Mouse (Mus musculus) erythroblast, embryonic 14.5 days (primary cell): ENCODE measurements around the gene Acp6.

ENCODE experiments used
- GATA1 ChIP-seq: IDR thresholded peaks from 2 replicates; pipeline ENCODE4 v1.6.1; 2012; ENCODE audit warnings: low read length, inconsistent platforms, mixed read lengths
- TAL1 ChIP-seq: IDR thresholded peaks from 3 replicates; pipeline ENCODE4 v1.6.1; 2012; ENCODE audit warnings: low read length, inconsistent platforms, mixed read lengths

- TF ChIP-seq TAL1 = no peak
- TF ChIP-seq GATA1 = no peak
Observed at GRCm38 (mm10) chr3:97199261-97199660, 40.7 kb downstream of the Acp6 start.
